Mouse (Mus musculus): ENCODE data around the gene Enho. TPM values are rescaled to one million over a fixed set of nuclear protein-coding genes. Genes with fewer than 3 reads are reported as not detected.

Gene Enho
- total RNA-seq, 2 experiments from 2014 or later: 8.0 to 8.8 TPM

- intact Hi-C loops (cut with DNase I): no loop called here
- DNase-seq (ENCODE audit: low spot score): no peak
Measured at GRCm38 (mm10) chr4:41636366-41636765, 3.8 kb downstream of the Enho start.

GRCm38 (mm10) chr4:41635906-41636305 is 4.2 kb downstream of the Enho start:
- intact Hi-C loops (cut with DNase I): no loop called here
- DNase-seq (ENCODE audit: low spot score): no peak

- intact Hi-C loops (cut with DNase I): no loop called here
- DNase-seq (ENCODE audit: low spot score): no peak
Measured at GRCm38 (mm10) chr4:41635224-41635623, 4.9 kb downstream of the Enho start.

DNA sequence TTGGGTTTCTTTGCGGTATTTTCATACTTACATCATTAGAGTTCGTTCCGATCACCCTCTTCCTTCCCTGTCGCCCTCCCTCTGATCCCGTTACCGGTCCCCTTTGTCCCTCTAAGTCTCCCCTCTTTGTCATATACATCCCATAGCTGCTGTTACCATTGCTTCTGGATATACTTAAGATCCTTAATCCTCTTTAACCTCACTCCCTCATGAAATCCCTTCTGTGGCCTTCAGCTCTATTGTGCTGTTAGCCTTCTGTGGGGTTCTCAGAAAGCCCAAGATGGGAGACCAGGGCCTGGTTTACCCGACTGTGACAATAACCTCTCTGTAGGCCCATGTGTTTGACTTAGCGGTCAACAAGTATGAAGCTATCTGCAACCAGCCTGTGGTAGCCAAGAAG is 5.5 kb downstream of the Enho start:
- intact Hi-C loops (cut with DNase I): no loop called here
- no peak for DNase-seq (ENCODE audit: low spot score)

- intact Hi-C loops (cut with DNase I): no loop called here
Measured at GRCm38 (mm10) chr4:41633001-41633400, 7.1 kb downstream of the Enho start.

GRCm38 (mm10) chr4:41631390-41631789 is 8.7 kb downstream of the Enho start:
- DNase-seq (ENCODE audit: low spot score): no peak
- intact Hi-C loops (cut with DNase I): no loop called here

More at GRCm38 (mm10) chr4:41633001-41633400, 7.1 kb downstream of the Enho start:
- DNase-seq (ENCODE audit: low spot score): no peak

- intact Hi-C loops (cut with DNase I): no loop called here
- DNase-seq (ENCODE audit: low spot score): no peak
Measured at GRCm38 (mm10) chr4:41630196-41630595, 9.9 kb downstream of the Enho start.

DNA sequence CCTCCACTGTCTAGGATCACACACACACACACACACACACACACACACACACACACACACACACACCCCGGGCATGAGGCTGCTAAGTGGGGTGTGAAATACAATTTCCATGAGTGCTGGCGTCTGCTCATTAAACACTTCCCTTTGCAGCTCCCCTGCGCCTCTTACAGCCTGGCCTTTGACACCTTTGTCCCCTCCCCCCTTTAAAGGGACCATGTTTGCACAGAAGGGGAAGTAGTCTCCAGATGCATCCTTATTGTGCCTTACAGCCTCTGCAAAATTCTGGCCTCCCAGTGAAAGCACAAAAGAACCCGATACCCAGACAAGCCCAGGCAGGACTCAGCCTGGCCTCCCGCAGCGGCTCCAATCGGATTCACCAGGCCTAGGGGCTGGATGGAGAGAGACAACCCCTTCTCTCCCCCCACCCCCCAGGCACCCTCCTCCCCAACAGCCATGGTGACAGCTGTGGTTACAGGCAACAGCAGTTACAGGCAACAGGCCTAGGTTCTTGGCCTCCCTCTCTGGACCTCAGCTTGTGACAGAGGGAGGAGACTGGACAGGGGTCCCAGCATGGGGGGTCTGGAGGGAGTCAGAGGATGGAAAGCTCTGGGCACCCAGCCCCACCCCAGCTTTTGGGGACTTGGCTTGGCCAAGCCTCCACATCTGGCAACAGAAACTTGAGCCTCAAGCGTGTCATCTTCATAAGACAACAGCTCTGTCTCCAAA is 11.8 kb downstream of the Enho start:
- no peak for DNase-seq (ENCODE audit: low spot score)
- intact Hi-C loops (cut with DNase I): no loop called here

- DNase-seq (ENCODE audit: low spot score): no peak
- intact Hi-C loops (cut with DNase I): no loop called here
Measured at GRCm38 (mm10) chr4:41622071-41622470, 18.1 kb downstream of the Enho start.

DNA sequence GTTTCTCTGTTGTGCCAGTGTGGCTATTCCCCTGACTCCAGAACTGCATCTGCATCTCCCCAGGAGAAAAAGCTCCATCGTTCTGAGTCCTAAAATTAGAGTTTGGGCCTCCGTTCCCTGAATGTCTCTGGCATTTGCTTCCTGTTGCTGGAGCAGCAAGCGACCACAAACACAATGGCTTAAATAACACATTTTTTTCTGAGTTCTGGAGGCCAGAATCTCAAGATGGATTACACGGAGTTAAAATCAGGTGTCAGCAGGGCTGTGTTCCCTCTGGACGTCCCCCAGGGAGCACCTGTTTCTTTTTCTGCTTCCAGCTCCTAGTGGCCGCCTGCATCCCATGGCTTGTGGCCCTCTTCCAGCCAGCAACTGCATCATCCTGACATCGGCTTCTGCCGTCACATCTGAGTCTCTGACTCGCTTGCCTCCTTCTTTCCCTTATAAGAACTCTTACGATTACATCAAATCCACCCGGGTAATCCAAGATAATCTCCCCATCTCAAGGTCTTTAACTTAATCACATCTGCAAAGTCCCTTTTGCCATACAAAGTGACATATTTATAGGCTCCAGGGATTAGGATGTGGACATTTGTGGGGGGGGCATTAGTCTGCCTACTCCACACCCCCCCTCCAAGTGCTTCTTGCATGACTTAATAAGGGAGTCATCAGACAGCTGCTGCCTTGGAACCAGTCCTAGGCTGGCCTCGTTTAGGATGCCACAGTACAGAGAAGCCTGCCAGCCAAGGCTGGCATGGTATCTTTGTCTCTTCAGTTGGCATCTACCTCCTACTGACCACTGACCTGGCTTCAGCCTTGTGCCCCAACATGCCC is 21.0 kb downstream of the Enho start:
- intact Hi-C loops (cut with DNase I): no loop called here
- no peak for DNase-seq (ENCODE audit: low spot score)

GRCm38 (mm10) chr4:41615661-41616599 is 24.2 kb downstream of the Enho start:
- intact Hi-C loops (cut with DNase I): loop anchor here (2.0 kb wide), 3 partner anchors 37 to 93 kb away; no protein-coding TSS in a partner anchor
- no peak for DNase-seq (ENCODE audit: low spot score)

- DNase-seq (ENCODE audit: low spot score): peak; percentile 39
- intact Hi-C loops (cut with DNase I): loop anchor here (1.0 to 2.0 kb wide), 5 partner anchors 39 to 146 kb away; no protein-coding TSS in a partner anchor
Measured at GRCm38 (mm10) chr4:41614156-41614555, 26.0 kb downstream of the Enho start.

GRCm38 (mm10) chr4:41612166-41612565 is 28.0 kb downstream of the Enho start:
- no peak for DNase-seq (ENCODE audit: low spot score)
- intact Hi-C loops (cut with DNase I): no loop called here

DNA sequence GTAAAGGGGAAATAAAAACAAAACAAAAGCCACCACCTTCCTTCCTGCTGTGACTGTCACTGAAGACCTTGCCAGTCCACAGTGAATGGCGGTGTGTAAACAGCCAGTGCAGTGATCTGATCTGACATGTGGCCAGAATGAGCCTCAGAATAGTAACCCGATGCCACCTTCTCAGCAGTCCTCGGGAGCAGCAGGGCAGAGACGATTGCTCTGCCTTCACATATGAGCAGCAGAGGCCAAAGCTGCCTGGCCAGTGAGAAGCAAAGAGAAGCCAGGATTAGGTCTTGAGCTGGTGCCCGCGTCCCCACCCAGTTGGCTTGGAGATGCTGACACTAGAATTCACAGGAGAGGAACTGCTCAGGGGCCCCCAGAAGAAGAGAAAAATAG is 29.5 kb downstream of the Enho start:
- intact Hi-C loops (cut with DNase I): no loop called here
- DNase-seq (ENCODE audit: low spot score): no peak

- intact Hi-C loops (cut with DNase I): no loop called here
- no peak for DNase-seq (ENCODE audit: low spot score)
Measured at GRCm38 (mm10) chr4:41609681-41610593, 30.2 kb downstream of the Enho start.

GRCm38 (mm10) chr4:41606784-41607183 is 33.3 kb downstream of the Enho start:
- intact Hi-C loops (cut with DNase I): no loop called here
- no peak for DNase-seq (ENCODE audit: low spot score)

DNA sequence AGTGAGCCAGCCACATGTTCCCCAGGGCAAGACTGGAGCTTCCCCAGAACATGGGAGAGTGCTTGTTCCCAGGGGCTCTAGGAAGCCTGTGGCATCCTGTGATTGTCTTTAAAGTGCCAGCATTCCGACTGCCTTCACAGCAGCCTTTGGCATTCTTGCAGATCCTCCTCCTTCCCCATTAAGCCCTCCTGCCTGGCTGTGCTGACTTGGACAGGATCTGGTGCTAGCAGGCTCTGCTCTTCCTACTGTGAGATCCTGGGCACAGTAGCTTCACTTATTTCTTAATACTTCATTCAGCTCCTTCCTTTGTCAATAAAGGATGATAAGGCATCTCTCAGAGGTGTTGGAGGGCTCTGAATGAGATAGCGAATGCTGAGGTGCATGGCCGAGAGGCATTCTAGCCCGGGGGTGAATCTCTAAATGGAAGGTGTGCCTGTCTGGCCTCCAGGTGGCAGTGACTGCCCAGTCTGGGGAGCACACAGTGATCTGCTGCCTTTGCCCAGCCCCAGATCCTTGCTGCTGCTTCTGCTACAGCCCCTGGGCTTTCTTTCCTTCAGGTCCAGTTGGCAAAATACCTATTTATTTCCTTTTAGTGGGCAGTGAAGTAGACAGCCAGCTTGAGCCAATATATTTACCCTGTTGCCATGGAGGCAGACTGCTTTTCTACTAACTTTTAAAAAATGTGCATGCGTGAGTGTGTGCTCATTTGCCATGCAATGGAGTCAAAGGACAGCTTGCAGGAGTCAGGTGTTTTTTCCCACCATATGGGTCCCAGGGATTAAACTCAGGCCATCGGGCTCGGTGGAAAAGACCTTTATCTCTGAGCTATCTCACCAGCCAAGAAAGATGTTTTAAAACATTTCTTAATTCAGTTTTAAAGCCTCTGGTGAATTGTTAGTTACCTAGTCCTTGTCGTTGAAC is 35.4 kb downstream of the Enho start:
- no peak for DNase-seq (ENCODE audit: low spot score)
- intact Hi-C loops (cut with DNase I): no loop called here

DNA sequence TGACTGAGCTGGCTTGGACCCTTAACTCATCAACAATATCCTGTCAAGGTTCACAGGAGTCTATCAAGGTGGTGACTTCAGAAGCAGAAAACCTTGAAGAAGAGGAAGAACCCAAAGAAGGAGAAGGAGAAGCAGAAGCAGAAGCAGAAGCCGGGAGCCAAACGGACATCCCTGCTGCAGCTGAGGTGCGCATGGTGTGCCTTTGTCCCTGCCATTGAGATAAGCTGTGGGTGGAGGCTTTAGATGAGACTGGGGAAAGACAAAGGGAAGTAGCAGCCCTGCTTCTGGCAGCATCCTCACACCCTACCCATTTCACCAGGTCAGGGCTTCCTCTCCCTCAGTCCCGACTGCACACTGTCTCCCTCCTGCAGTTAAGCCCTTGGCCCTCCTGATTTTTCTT is 37.3 kb downstream of the Enho start:
- intact Hi-C loops (cut with DNase I): no loop called here
- DNase-seq (ENCODE audit: low spot score): no peak
